Mouse (Mus musculus) forebrain, embryonic 12.5 days (tissue): ENCODE measurements at regions not wholly inside any gene's neighbourhood (a gene's known extent, or its start where the extent isn't known, plus 50 kb on each side); places are given as distances from the start of the nearest gene placed in this dataset.

Source experiments
- ATAC-seq: fragments of 200-750 bp; cut with Nextera tagmentation; 2 replicates; pipeline ENCODE4 v1.8.0; 2017; ENCODE audit warnings: moderate TSS enrichment; ENCODE audit not compliant: low FRiP score
- H3K27ac ChIP-seq: fragments of 300-500 bp; sonication (generic); 2 replicates; pipeline ENCODE4 v1.5.1; 2016; ENCODE audit warnings: mild to moderate bottlenecking
- H3K27me3 ChIP-seq: fragments of 300-500 bp; sonication (generic); 2 replicates; pipeline ENCODE4 v1.6.1; 2016; ENCODE audit warnings: mild to moderate bottlenecking
- H3K36me3 ChIP-seq: fragments of 300-500 bp; sonication (generic); replicated peaks from 2 replicates; pipeline ENCODE4 v1.6.1; 2016; ENCODE audit warnings: mild to moderate bottlenecking
- H3K4me1 ChIP-seq: fragments of 300-500 bp; sonication (generic); 2 replicates; pipeline ENCODE4 v1.6.1; 2016
- H3K4me2 ChIP-seq: fragments of 300-500 bp; sonication (generic); 2 replicates; pipeline ENCODE4 v1.6.1; 2016; ENCODE audit warnings: mild to moderate bottlenecking, moderate library complexity
- H3K4me3 ChIP-seq: fragments of 300-500 bp; sonication (generic); replicated peaks from 2 replicates; pipeline ENCODE4 v1.5.1; 2016; ENCODE audit warnings: mild to moderate bottlenecking
- H3K9ac ChIP-seq: fragments of 300-500 bp; sonication (generic); 2 replicates; pipeline ENCODE4 v1.6.1; 2016; ENCODE audit warnings: mild to moderate bottlenecking
- H3K9me3 ChIP-seq: fragments of 300-500 bp; sonication (generic); 2 replicates; pipeline ENCODE4 v1.6.1; 2016
- WGBS: fragments of 180-500 bp; shearing (Covaris S2); methylation state at CpG from one replicate; pipeline ENCODE4 v1.1.7; 2016; 5-methylcytosine and 5-hydroxymethylcytosine counted together

DNA sequence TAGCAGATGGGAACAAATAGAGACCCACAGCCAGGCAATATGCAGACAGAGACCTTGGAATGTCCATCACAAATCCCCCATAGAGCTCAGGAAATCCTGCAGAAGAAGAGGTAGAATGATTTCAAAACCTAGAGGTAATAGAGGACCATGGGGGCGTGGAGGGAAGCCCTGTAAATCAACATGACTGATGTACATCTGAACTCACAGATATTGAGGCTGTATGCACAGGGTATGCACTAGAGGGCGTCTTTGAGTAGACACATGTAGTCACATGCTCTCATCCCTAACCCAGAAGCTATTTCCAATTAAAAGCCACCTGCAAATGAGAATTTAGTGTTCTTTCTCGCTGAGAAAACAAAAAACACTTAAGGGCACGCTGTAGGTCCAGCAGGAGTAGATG lies 941.1 kb downstream of the Robo2 start:
- H3K36me3 ChIP-seq, result no peaks in the 10 kb centered on the region
- H3K4me2 ChIP-seq, result no peak overlapping the region
- WGBS, result 67% methylated on average over 4 of the region's 4 CpGs
- H3K27me3 ChIP-seq, result no peaks in the 10 kb centered on the region
- no peak for ATAC-seq
- H3K4me3 ChIP-seq, result no peak overlapping the region
- no peak overlapping the region for H3K9ac ChIP-seq
- H3K9me3 ChIP-seq, result no peaks in the 10 kb centered on the region
- no peaks in the 10 kb centered on the region for H3K4me1 ChIP-seq
- H3K27ac ChIP-seq, result no peak overlapping the region

DNA sequence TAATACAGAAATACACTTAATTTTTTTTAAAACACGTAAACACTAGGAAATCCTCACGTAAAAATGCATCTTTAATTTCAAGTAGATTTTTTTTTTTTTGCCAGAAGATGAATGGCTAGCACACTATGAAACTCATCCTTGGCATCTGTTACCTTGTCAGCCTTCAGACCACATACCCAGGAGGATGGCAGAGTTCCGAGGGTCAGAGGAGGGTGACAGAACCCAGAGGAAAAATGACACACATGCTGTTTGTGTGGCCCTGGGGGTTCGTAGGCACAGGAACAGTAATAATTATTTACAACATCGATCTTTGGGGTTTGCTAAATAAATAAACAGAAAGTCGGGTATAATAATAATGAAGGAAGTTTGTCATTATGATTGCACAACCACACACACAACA lies 945.3 kb downstream of the Robo2 start:
- no peak for ATAC-seq
- no peaks in the 10 kb centered on the region for H3K36me3 ChIP-seq
- H3K9me3 ChIP-seq, result no peaks in the 10 kb centered on the region
- H3K9ac ChIP-seq, result no peak overlapping the region
- H3K4me3 ChIP-seq, result no peak overlapping the region
- no peaks in the 10 kb centered on the region for H3K27me3 ChIP-seq
- H3K4me1 ChIP-seq, result no peaks in the 10 kb centered on the region
- H3K4me2 ChIP-seq, result no peak overlapping the region
- WGBS, result 92% methylated on average over 6 of the region's 6 CpGs
- H3K27ac ChIP-seq, result no peak overlapping the region

DNA sequence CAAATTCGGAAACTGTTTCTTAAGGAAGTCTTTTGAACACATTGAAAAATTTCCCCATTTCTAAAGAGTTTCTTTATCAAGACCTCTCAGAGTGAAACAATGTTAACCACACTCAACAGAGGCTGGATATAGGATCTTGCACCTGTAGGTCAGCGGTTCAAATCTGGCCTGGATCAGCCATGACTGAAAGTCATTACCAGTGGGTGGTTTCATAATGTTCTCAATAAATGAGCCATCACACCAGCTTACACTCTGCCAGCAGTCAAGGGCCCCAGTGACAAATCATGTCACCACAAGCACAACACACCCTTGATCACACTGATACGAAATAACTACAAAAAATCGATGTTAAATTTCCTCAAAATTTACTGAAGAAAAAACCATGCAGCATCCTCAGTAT lies 949.1 kb downstream of the Robo2 start:
- Histone ChIP-seq H3K4me3 (no peak overlapping the region), H3K27me3 (no peaks in the 10 kb centered on the region), H3K9ac (no peak overlapping the region), H3K36me3 (no peaks in the 10 kb centered on the region), H3K4me2 (no peak overlapping the region), H3K4me1 (no peaks in the 10 kb centered on the region), H3K9me3 (no peaks in the 10 kb centered on the region), H3K27ac (no peak overlapping the region)
- ATAC-seq, result no peak
- WGBS, result 92% methylated on average over 4 of the region's 4 CpGs

DNA sequence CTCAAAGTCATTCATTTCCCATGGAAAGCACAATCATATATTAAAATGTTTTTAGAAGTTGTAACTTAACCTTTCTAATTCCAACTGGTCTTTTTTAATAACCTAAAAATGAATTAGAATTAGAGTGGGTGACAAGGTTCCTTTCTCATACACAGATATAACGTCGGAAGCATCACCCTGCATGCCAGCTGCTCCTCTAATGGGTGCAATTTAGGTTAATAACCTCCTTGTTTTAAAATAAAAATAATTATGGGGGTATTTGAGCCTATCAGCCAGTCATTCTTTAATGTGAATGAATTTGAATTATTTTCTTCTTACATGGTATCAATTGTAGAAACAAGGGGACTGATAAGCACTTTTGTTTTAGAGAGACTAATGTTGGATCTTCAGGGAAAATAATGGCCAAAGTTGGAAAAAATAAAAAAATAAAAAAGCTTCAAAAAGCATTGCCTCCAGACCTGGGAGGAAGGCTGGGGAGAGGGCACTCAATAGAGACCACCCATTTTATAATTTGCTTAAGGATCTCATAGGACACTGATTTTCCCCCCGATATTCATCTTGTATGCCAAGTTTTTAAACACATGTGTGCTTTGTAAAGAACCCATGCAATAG lies 960.9 kb downstream of the Robo2 start:
- H3K4me3 ChIP-seq, result no peak overlapping the region
- no peaks in the 10 kb centered on the region for H3K36me3 ChIP-seq
- peak; percentile 41; the same call in 1 of the 2 replicates for ATAC-seq
- H3K27ac ChIP-seq, result no peak overlapping the region
- H3K27me3 ChIP-seq, result no peaks in the 10 kb centered on the region
- H3K9me3 ChIP-seq, result no peaks in the 10 kb centered on the region
- no peaks in the 10 kb centered on the region for H3K4me1 ChIP-seq
- H3K4me2 ChIP-seq, result no peak overlapping the region
- H3K9ac ChIP-seq, result no peak overlapping the region
- WGBS, result 68% methylated on average over 3 of the region's 3 CpGs

GRCm38 (mm10) chr16:73449836-73450235 lies 961.8 kb downstream of the Robo2 start:
- Histone ChIP-seq H3K4me2 (no peak overlapping the region), H3K36me3 (no peaks in the 10 kb centered on the region), H3K4me3 (no peak overlapping the region), H3K27ac (no peak overlapping the region), H3K9me3 (no peaks in the 10 kb centered on the region), H3K4me1 (no peaks in the 10 kb centered on the region), H3K27me3 (no peaks in the 10 kb centered on the region), H3K9ac (no peak overlapping the region)
- WGBS, result 72% methylated on average over 7 of the region's 7 CpGs
- ATAC-seq, result no peak

GRCm38 (mm10) chr16:73435726-73436125 lies 975.9 kb downstream of the Robo2 start:
- no peak overlapping the region for H3K9ac ChIP-seq
- no peaks in the 10 kb centered on the region for H3K36me3 ChIP-seq
- H3K9me3 ChIP-seq, result no peaks in the 10 kb centered on the region
- no peaks in the 10 kb centered on the region for H3K27me3 ChIP-seq
- no peak overlapping the region for H3K4me2 ChIP-seq
- 89% methylated on average over 3 of the region's 3 CpGs for WGBS
- H3K4me1 ChIP-seq, result no peaks in the 10 kb centered on the region
- no peak overlapping the region for H3K4me3 ChIP-seq
- ATAC-seq, result no peak
- H3K27ac ChIP-seq, result no peak overlapping the region

DNA sequence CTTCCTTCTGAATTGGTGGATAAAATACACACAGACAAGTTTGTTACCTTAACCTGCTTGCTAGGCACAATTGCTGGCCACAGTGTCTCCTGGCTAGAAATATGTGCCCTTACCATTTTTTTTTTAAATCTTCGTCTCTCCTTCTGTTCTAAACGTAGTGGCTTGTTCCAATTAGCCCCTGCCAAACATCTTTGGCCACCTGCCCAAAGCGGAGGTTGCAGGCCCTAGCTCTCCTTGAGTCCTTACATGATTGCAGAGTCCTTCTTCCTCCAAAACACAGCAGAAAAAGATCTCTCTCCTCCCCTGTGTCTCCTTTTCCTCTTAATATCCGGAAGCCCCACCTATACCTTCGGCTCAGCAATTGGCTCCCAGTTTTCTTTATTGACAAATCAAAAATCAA lies 986.8 kb downstream of the Robo2 start:
- WGBS, result 87% methylated on average over 5 of the region's 5 CpGs
- Histone ChIP-seq H3K36me3 (no peaks in the 10 kb centered on the region), H3K4me2 (no peak overlapping the region), H3K4me1 (no peaks in the 10 kb centered on the region), H3K27me3 (no peaks in the 10 kb centered on the region), H3K9me3 (no peaks in the 10 kb centered on the region), H3K9ac (no peak overlapping the region), H3K4me3 (no peak overlapping the region), H3K27ac (no peak overlapping the region)
- no peak for ATAC-seq

DNA sequence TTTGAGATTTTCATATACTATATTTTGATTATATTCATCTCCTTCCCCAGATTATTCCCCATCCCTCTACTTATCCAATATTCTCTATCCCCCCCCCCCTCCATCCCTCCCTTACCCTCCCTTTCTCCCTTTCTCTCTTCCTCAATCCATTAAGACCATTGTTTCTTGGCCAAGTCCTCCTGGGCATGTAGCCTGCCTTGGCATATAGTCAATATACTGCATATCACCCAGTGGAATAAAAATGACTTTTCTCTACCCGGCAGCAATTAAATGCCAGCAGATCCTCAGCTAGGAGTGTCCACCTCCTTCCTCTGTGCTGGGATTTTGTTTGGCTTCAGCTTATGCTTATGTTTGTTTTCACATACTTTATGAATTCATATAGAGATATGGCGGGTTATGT lies 987.3 kb downstream of the Robo2 start:
- H3K4me3 ChIP-seq, result no peak overlapping the region
- no peak overlapping the region for H3K4me2 ChIP-seq
- no peak overlapping the region for H3K27ac ChIP-seq
- no peaks in the 10 kb centered on the region for H3K9me3 ChIP-seq
- no peak for ATAC-seq
- no peak overlapping the region for H3K9ac ChIP-seq
- no peaks in the 10 kb centered on the region for H3K36me3 ChIP-seq
- 97% methylated on average over 2 of the region's 2 CpGs for WGBS
- no peaks in the 10 kb centered on the region for H3K4me1 ChIP-seq
- no peaks in the 10 kb centered on the region for H3K27me3 ChIP-seq

DNA sequence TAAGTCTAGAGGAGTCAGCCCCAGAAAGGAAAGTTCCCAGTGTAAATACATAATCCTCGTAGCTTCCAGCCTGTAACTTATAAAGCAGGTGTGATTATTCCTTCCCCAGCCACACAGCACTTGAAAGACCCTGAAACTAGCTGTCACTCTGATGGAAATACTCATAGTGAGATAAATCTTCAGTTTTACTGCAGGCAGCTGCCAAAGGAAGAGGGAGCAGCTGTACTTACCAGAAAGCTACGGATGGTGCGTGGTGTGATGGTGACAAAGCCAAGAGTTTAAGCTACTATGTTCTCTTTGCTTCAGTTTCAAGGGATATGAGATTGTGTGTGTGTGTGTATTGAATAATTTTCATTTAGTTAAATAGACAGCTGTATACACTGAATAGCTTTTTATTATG lies 1007.1 kb downstream of the Robo2 start:
- Histone ChIP-seq H3K9ac (no peak overlapping the region), H3K4me3 (no peak overlapping the region), H3K4me2 (no peak overlapping the region), H3K9me3 (no peaks in the 10 kb centered on the region), H3K36me3 (no peaks in the 10 kb centered on the region), H3K27ac (no peak overlapping the region), H3K27me3 (no peaks in the 10 kb centered on the region), H3K4me1 (peaks cover 6% of the 10 kb centered on the region)
- 49% methylated on average over 3 of the region's 3 CpGs for WGBS
- ATAC-seq, result peak; percentile 55; the same call in 1 of the 2 replicates

GRCm38 (mm10) chr16:73404099-73404498 lies 1007.5 kb downstream of the Robo2 start:
- H3K36me3 ChIP-seq, result no peaks in the 10 kb centered on the region
- no peaks in the 10 kb centered on the region for H3K27me3 ChIP-seq
- WGBS, result 16% methylated on average over 3 of the region's 3 CpGs
- no peak overlapping the region for H3K4me3 ChIP-seq
- H3K4me1 ChIP-seq, result peaks cover 6% of the 10 kb centered on the region
- H3K27ac ChIP-seq, result no peak overlapping the region
- no peak for ATAC-seq
- no peak overlapping the region for H3K4me2 ChIP-seq
- H3K9ac ChIP-seq, result no peak overlapping the region
- no peaks in the 10 kb centered on the region for H3K9me3 ChIP-seq

- no peaks in the 10 kb centered on the region for H3K9me3 ChIP-seq
- H3K4me2 ChIP-seq, result no peak overlapping the region
- 51% methylated on average over 2 of the region's 2 CpGs for WGBS
- H3K9ac ChIP-seq, result no peak overlapping the region
- no peaks in the 10 kb centered on the region for H3K4me1 ChIP-seq
- no peak for ATAC-seq
- H3K4me3 ChIP-seq, result no peak overlapping the region
- no peaks in the 10 kb centered on the region for H3K36me3 ChIP-seq
- H3K27me3 ChIP-seq, result no peaks in the 10 kb centered on the region
- H3K27ac ChIP-seq, result no peak overlapping the region
These were observed 1032.6 kb downstream of the Robo2 start for GRCm38 (mm10) chr16:73379056-73379455.

DNA sequence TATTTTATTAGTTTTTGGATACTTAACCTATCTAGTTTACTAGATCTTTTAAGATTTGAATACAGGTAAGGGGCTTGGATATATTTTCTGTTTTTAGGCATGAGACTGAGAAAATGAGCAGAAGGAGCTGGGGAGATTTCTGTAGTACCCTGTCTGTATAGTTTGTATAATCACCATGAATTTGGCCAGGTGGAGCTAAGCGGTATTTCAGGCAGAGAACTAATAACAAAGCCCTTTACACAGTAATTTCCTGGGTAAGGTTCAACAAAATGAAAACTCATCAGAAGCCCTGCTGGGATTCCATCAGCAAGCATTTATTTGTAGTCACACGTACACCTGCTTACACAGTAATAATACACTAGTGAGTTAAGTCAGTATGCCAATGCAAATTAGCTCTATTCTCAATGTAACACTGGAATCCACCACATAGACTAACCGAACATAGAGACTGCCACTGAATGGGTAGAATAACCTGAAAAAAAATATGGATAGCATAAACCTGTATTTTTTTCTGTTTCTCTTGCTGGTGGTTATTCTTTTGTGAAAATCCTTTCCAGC lies 1036.9 kb downstream of the Robo2 start:
- H3K27ac ChIP-seq, result no peak overlapping the region
- no peak overlapping the region for H3K4me3 ChIP-seq
- 0 out of 2 replicates have a peak, but pooled peaks have one; percentile 27 for ATAC-seq
- H3K36me3 ChIP-seq, result no peaks in the 10 kb centered on the region
- H3K9ac ChIP-seq, result no peak overlapping the region
- 63% methylated on average over 3 of the region's 3 CpGs for WGBS
- H3K4me1 ChIP-seq, result no peaks in the 10 kb centered on the region
- H3K4me2 ChIP-seq, result no peak overlapping the region
- H3K9me3 ChIP-seq, result no peaks in the 10 kb centered on the region
- H3K27me3 ChIP-seq, result no peaks in the 10 kb centered on the region

GRCm38 (mm10) chr16:73368607-73369233 lies 1042.9 kb downstream of the Robo2 start:
- no peaks in the 10 kb centered on the region for H3K36me3 ChIP-seq
- ATAC-seq, result peak; percentile 68
- H3K4me2 ChIP-seq, result no peak overlapping the region
- WGBS, result 26% methylated on average over 10 of the region's 10 CpGs
- H3K9ac ChIP-seq, result no peak overlapping the region
- no peak overlapping the region for H3K27ac ChIP-seq
- H3K4me3 ChIP-seq, result no peak overlapping the region
- no peaks in the 10 kb centered on the region for H3K27me3 ChIP-seq
- H3K4me1 ChIP-seq, result peaks cover 17% of the 10 kb centered on the region
- no peaks in the 10 kb centered on the region for H3K9me3 ChIP-seq
